ENCODE assay signal across 27 mouse cellular contexts in genomic region chr7:64279548-64279947, GRCm38 (mm10). TPM values are rescaled to one million over a fixed set of nuclear protein-coding genes. Genes with fewer than 3 reads are reported as not detected.
A peak's percentile ranks its signal among the peaks of the same experiment; 100 is the strongest.
DNase-seq lines count a peak whose midpoint lies in the region; ATAC-seq and TF ChIP-seq lines count a peak whose summit lies in the region.
"Had no signal": no experiment of that assay in that cellular context is flagged by ENCODE, and none has a peak within 500 bp of the region (broad histone marks: within the 10 kb centered on the region; RNA-seq: fewer than 3 reads in every experiment).

No protein-coding gene starts in this region.

- DNase-seq in kidney, adult 9 months, result peak; percentile 13
- no peak for DNase-seq in kidney, adult 11 months
- peak; percentile 63 for DNase-seq in MEL (ENCODE audit: low read depth, low spot score)
- no peak for DNase-seq in stomach, postnatal 0 days (ENCODE audit: low spot score)
- DNase-seq: adrenal gland, postnatal 36 days; cerebellum, adult 11-12 months; cerebellum, postnatal 14 days; gastrocnemius, adult 2 months; heart, postnatal 14 days; kidney, postnatal 36 days; right cerebral cortex, adult 18-20 months; right cerebral cortex, postnatal 4 days; thymus, adult 2 months; thymus, postnatal 4 days had no signal

- 76% methylated on average over 3 of the region's 3 CpGs for WGBS in stomach, postnatal 0 days
- 72% methylated on average over 3 of the region's 3 CpGs for WGBS in neural tube, embryonic 15.5 days

- no peak overlapping the region for H3K4me3 ChIP-seq in MEL (ENCODE audit: control insufficient read depth in 1 of 2, insufficient read depth in 1 of 2, low read depth in 2 of 2, low read length in 2 of 2)
- H3K4me3 ChIP-seq in stomach, postnatal 0 days (ENCODE audit: low read depth, low read length), result no peak overlapping the region
- no peak overlapping the region for H3K4me3 ChIP-seq in neural tube, embryonic 15.5 days (replicated peaks)
- H3K4me3 ChIP-seq: embryonic facial prominence, embryonic 13.5 days; erythroblast, embryonic 14.5 days; forebrain, embryonic 12.5 days; gastrocnemius, adult 2 months; heart, embryonic 13.5 days; hindbrain, embryonic 15.5 days; kidney, embryonic 15.5 days; liver, embryonic 15.5 days; lung, embryonic 15.5 days; midbrain, embryonic 12.5 days had no signal

- H3K27me3 ChIP-seq in MEL (ENCODE audit: control insufficient read depth in 1 of 2, insufficient read depth in 2 of 2, low read length in 2 of 2), result peaks cover 0 to 4% of the 10 kb centered on the region in 2 experiments; a peak in 2 of 4 replicates
- no peaks in the 10 kb centered on the region for H3K27me3 ChIP-seq in stomach, postnatal 0 days (ENCODE audit: control insufficient read depth, insufficient read depth, low read length)
- H3K27me3 ChIP-seq in neural tube, embryonic 15.5 days (replicated peaks), result no peaks in the 10 kb centered on the region
- H3K27me3 ChIP-seq: embryonic facial prominence, embryonic 13.5 days; forebrain, embryonic 12.5 days; heart, embryonic 13.5 days; hindbrain, embryonic 15.5 days; kidney, embryonic 15.5 days; lung, embryonic 15.5 days; midbrain, embryonic 12.5 days had no signal

- no peaks in the 10 kb centered on the region for H3K4me1 ChIP-seq in MEL (ENCODE audit: control insufficient read depth in 1 of 2, insufficient read depth in 2 of 2, low read length in 2 of 2)
- H3K4me1 ChIP-seq in stomach, postnatal 0 days (replicated peaks; ENCODE audit: control insufficient read depth, insufficient read depth), result no peaks in the 10 kb centered on the region
- peaks cover 9% of the 10 kb centered on the region; the same call in 1 of the 2 replicates for H3K4me1 ChIP-seq in neural tube, embryonic 15.5 days
- H3K4me1 ChIP-seq: embryonic facial prominence, embryonic 13.5 days; forebrain, embryonic 12.5 days; heart, embryonic 13.5 days; hindbrain, embryonic 15.5 days; liver, embryonic 15.5 days; lung, embryonic 15.5 days had no signal

- H3K36me3 ChIP-seq in MEL (ENCODE audit: control insufficient read depth in 1 of 2, insufficient read depth in 2 of 2, low read length in 2 of 2), result no peaks in the 10 kb centered on the region
- no peaks in the 10 kb centered on the region for H3K36me3 ChIP-seq in stomach, postnatal 0 days (ENCODE audit: control insufficient read depth, insufficient read depth, low read length)
- H3K36me3 ChIP-seq in neural tube, embryonic 15.5 days, result no peaks in the 10 kb centered on the region
- H3K36me3 ChIP-seq: embryonic facial prominence, embryonic 13.5 days; forebrain, embryonic 12.5 days; heart, embryonic 13.5 days; hindbrain, embryonic 15.5 days; kidney, embryonic 15.5 days; liver, embryonic 15.5 days; lung, embryonic 15.5 days; midbrain, embryonic 12.5 days had no signal

- no peak for TF ChIP-seq RAD21 in MEL (IDR thresholded peaks at IDR 0.05; ENCODE audit: low read depth, low read length)

- no peak for TF ChIP-seq POLR2A in MEL (IDR thresholded peaks at IDR 0.05; ENCODE audit: control insufficient read depth in 1 of 2, insufficient read depth in 1 of 2, low read depth in 1 of 2, low read length in 2 of 2, poor library complexity in 1 of 2)

- H3K9me3 ChIP-seq in MEL (replicated peaks; ENCODE audit: insufficient read depth, low read length), result no peaks in the 10 kb centered on the region
- no peaks in the 10 kb centered on the region for H3K9me3 ChIP-seq in stomach, postnatal 0 days (ENCODE audit: control insufficient read depth, low read length)
- no peaks in the 10 kb centered on the region for H3K9me3 ChIP-seq in neural tube, embryonic 15.5 days (replicated peaks)
- H3K9me3 ChIP-seq: embryonic facial prominence, embryonic 13.5 days; forebrain, embryonic 12.5 days; heart, embryonic 13.5 days; hindbrain, embryonic 15.5 days; kidney, embryonic 15.5 days; liver, embryonic 15.5 days; lung, embryonic 15.5 days; midbrain, embryonic 12.5 days had no signal

- H3K4me2 ChIP-seq in stomach, postnatal 0 days (replicated peaks; ENCODE audit: low read depth), result no peak overlapping the region
- no peak overlapping the region for H3K4me2 ChIP-seq in neural tube, embryonic 15.5 days
- H3K4me2 ChIP-seq: embryonic facial prominence, embryonic 13.5 days; forebrain, embryonic 12.5 days; heart, embryonic 13.5 days; hindbrain, embryonic 15.5 days; kidney, embryonic 15.5 days; liver, embryonic 15.5 days; lung, embryonic 15.5 days; midbrain, embryonic 12.5 days had no signal

- TF ChIP-seq CTCF in MEL (IDR thresholded peaks at IDR 0.05 in 2 of 3, conservative IDR thresholded peaks at IDR 0.05 in 1 of 3; ENCODE audit: control insufficient read depth in 1 of 3, insufficient read depth in 1 of 3, low read depth in 2 of 3, low read length in 3 of 3, poor library complexity in 1 of 3, severe bottlenecking in 1 of 3), result no peak
- no peak for TF ChIP-seq CTCF in stomach, postnatal 0 days (IDR thresholded peaks at IDR 0.05; ENCODE audit: low read depth)

- no peak overlapping the region for H3K27ac ChIP-seq in MEL (ENCODE audit: control insufficient read depth, low read depth, low read length)
- H3K27ac ChIP-seq in stomach, postnatal 0 days (replicated peaks), result no peak overlapping the region
- no peak overlapping the region for H3K27ac ChIP-seq in neural tube, embryonic 15.5 days (replicated peaks)
- H3K27ac ChIP-seq: embryonic facial prominence, embryonic 13.5 days; forebrain, embryonic 12.5 days; gastrocnemius, adult 2 months; heart, embryonic 13.5 days; hindbrain, embryonic 15.5 days; kidney, embryonic 15.5 days; liver, embryonic 15.5 days; lung, embryonic 15.5 days; midbrain, embryonic 12.5 days had no signal

- no peak for TF ChIP-seq EP300 in MEL (IDR thresholded peaks at IDR 0.05; ENCODE audit: low read depth in 1 of 2, low read length in 2 of 2)
- no peak for TF ChIP-seq EP300 in stomach, postnatal 0 days (optimal IDR thresholded peaks at IDR 0.05)

- no peaks in the 10 kb centered on the region for H3K79me2 ChIP-seq in MEL (ENCODE audit: control insufficient read depth, insufficient read depth, low read length, poor library complexity)

- peak; percentile 93 for ATAC-seq in granulocyte monocyte progenitor cell, adult 5-6 weeks (replicated peaks; ENCODE audit: poor library complexity, severe bottlenecking)
- ATAC-seq in monocyte, adult 5-6 weeks (replicated peaks; ENCODE audit: insufficient number of reproducible peaks, low FRiP score, low TSS enrichment, poor library complexity, severe bottlenecking), result peak; percentile 79
- ATAC-seq in stomach, postnatal 0 days (ENCODE audit: low FRiP score, low TSS enrichment), result no peak
- no peak for ATAC-seq in cerebellum, adult (ENCODE audit: insufficient number of reproducible peaks, low FRiP score, low TSS enrichment)
- no peak for ATAC-seq in neural tube, embryonic 15.5 days (ENCODE audit: low FRiP score)

- H3K9ac ChIP-seq in MEL (ENCODE audit: control insufficient read depth, low read depth, low read length, poor library complexity, severe bottlenecking), result no peak overlapping the region
- H3K9ac ChIP-seq in stomach, postnatal 0 days (ENCODE audit: low read length), result no peak overlapping the region
- no peak overlapping the region for H3K9ac ChIP-seq in neural tube, embryonic 15.5 days (replicated peaks)
- H3K9ac ChIP-seq: embryonic facial prominence, embryonic 13.5 days; forebrain, embryonic 12.5 days; heart, embryonic 13.5 days; hindbrain, embryonic 15.5 days; kidney, embryonic 15.5 days; liver, embryonic 15.5 days; lung, embryonic 15.5 days; midbrain, embryonic 12.5 days had no signal

TF ChIP-seq in MEL, 35 proteins besides CTCF, POLR2A, EP300 and RAD21:
- TF ChIP-seq MYC (IDR thresholded peaks at IDR 0.05; ENCODE audit: low read depth, low read length) (no peak), ZKSCAN1 (IDR thresholded peaks at IDR 0.05; ENCODE audit: low read depth, low read length) (no peak), USF2 (IDR thresholded peaks at IDR 0.05; ENCODE audit: borderline replicate concordance in 1 of 2, insufficient read depth in 1 of 2, low read depth in 1 of 2, low read length in 2 of 2) (no peak), SIN3A (IDR thresholded peaks at IDR 0.05; ENCODE audit: low read length) (no peak), ELF1 (IDR thresholded peaks at IDR 0.05; ENCODE audit: low read depth, low read length) (no peak), ETS1 (IDR thresholded peaks at IDR 0.05; ENCODE audit: low read depth, low read length) (no peak), GATA1 (IDR thresholded peaks at IDR 0.05; ENCODE audit: low read depth, low read length) (no peak), MAZ (IDR thresholded peaks at IDR 0.05; ENCODE audit: low read depth, low read length) (no peak), MYB (IDR thresholded peaks at IDR 0.05; ENCODE audit: low read depth, low read length) (no peak), TAL1 (IDR thresholded peaks at IDR 0.05; ENCODE audit: low read length) (no peak), E2F4 (IDR thresholded peaks at IDR 0.05; ENCODE audit: borderline replicate concordance, low read depth, low read length) (no peak), ZMIZ1 (IDR thresholded peaks at IDR 0.05; ENCODE audit: low read depth, low read length) (no peak), MEF2A (IDR thresholded peaks at IDR 0.05; ENCODE audit: extremely low read depth, insufficient replicate concordance, low read depth, low read length, poor library complexity, severe bottlenecking) (no peak)

RNA-seq across cellular contexts. Expression of gene Mtmr10, which starts 7.9 kb away (rescaled TPM):
- total RNA-seq in MEL (2012; rRNA removed), result 1.2 and 1.7 TPM in 2 replicates
- 1 to 10 TPM in 1 of 2 experiments, not detected in 1; 2.4 TPM for polyA plus RNA-seq in MEL (2012; ENCODE audit: insufficient read depth in 1 of 2, insufficient read length in 2 of 2, low read depth in 1 of 2, low replicate concordance in 2 of 2, missing spikeins in 1 of 2)
- total RNA-seq in granulocyte monocyte progenitor cell, adult 5-6 weeks (2014; fragmentation: Nextera tagmentation), result 3.5 and 7.8 TPM in 2 replicates
- total RNA-seq in granulocyte monocyte progenitor cell, adult 5-6 weeks (2017), result 3.5 and 4.5 TPM in 2 replicates
- total RNA-seq in monocyte, adult 5-6 weeks (2017), result 11.8 to 19.1 TPM (median 13.2 TPM) in 3 replicates
- polyA plus RNA-seq in stomach, postnatal 0 days (2015; fragmentation: Nextera tagmentation; extraction: Ambion mirVana), result 5.3 and 5.4 TPM in 2 replicates
- polyA plus RNA-seq in neural tube, embryonic 15.5 days (2015; fragmentation: Nextera tagmentation; extraction: Ambion mirVana), result 12.2 and 13.4 TPM in 2 replicates

Comparison
In these comparisons a context has a peak if more than half of its experiments do, and no peak if none do; other contexts are left out.
1. DNase-seq: peak in kidney, adult 9 months (single experiment) and MEL (single experiment); none in kidney, adult 11 months (single experiment) and stomach, postnatal 0 days (single experiment).
2. ATAC-seq: peak in granulocyte monocyte progenitor cell, adult 5-6 weeks (single experiment) and monocyte, adult 5-6 weeks (single experiment); none in stomach, postnatal 0 days (single experiment), cerebellum, adult (single experiment) and neural tube, embryonic 15.5 days (single experiment).